Mouse (Mus musculus) embryonic facial prominence, embryonic 13.5 days (tissue): Measurements from ENCODE around the gene Fuk. TPM values are rescaled to one million over a fixed set of nuclear protein-coding genes. Genes with fewer than 3 reads are reported as not detected.

ENCODE experiments used
- ATAC-seq: fragments of 200-750 bp; cut with Nextera tagmentation; 2 replicates; pipeline ENCODE4 v1.8.0; 2017; ENCODE audit warnings: low read depth; ENCODE audit not compliant: insufficient number of reproducible peaks, insufficient read depth, low FRiP score, low TSS enrichment
- H3K27ac ChIP-seq: fragments of 300-500 bp; sonication (generic); 2 replicates; pipeline ENCODE4 v1.5.1; 2015; ENCODE audit warnings: moderate library complexity, mild to moderate bottlenecking, inconsistent platforms
- H3K27me3 ChIP-seq: fragments of 300-500 bp; sonication (generic); 2 replicates; pipeline ENCODE4 v1.6.1; 2015; ENCODE audit warnings: mild to moderate bottlenecking, inconsistent platforms
- H3K36me3 ChIP-seq: fragments of 300-500 bp; sonication (generic); 2 replicates; pipeline ENCODE4 v1.6.1; 2015; ENCODE audit warnings: mild to moderate bottlenecking, inconsistent platforms
- H3K4me1 ChIP-seq: fragments of 300-500 bp; sonication (generic); 2 replicates; pipeline ENCODE4 v1.6.1; 2015; ENCODE audit warnings: inconsistent platforms
- H3K4me2 ChIP-seq: fragments of 300-500 bp; sonication (generic); 2 replicates; pipeline ENCODE4 v1.6.1; 2015; ENCODE audit warnings: moderate library complexity, mild to moderate bottlenecking, inconsistent platforms
- H3K4me3 ChIP-seq: fragments of 300-500 bp; sonication (generic); 2 replicates; pipeline ENCODE4 v1.5.1; 2015; ENCODE audit warnings: mild to moderate bottlenecking, inconsistent platforms
- H3K9ac ChIP-seq: fragments of 300-500 bp; sonication (generic); 2 replicates; pipeline ENCODE4 v1.6.1; 2015; ENCODE audit warnings: mild to moderate bottlenecking, inconsistent platforms
- H3K9me3 ChIP-seq: fragments of 300-500 bp; sonication (generic); 2 replicates; pipeline ENCODE4 v1.6.1; 2016; ENCODE audit warnings: inconsistent platforms
- WGBS: fragments of 180-500 bp; shearing (Covaris S2); methylation state at CpG from one replicate; pipeline ENCODE4 v1.1.7; 2015; ENCODE audit warnings: mixed read lengths; 5-methylcytosine and 5-hydroxymethylcytosine counted together
- polyA plus RNA-seq: library from polyadenylated mRNA; unstranded; fragments of >200 nt; fragmentation: Nextera tagmentation; extraction: Ambion mirVana; gene quantifications from 2 replicates; pipeline ENCODE4 v1.2.1, GENCODE M21; 2015

The Fuk gene
- polyA plus RNA-seq, 1 experiment from 2014 or later: 15.2 TPM

- Histone ChIP-seq H3K4me2 (no peak overlapping the region), H3K36me3 (peaks cover 61% of the 10 kb centered on the region), H3K27ac (no peak overlapping the region), H3K27me3 (no peaks in the 10 kb centered on the region), H3K9ac (no peak overlapping the region), H3K4me3 (no peak overlapping the region), H3K9me3 (no peaks in the 10 kb centered on the region), H3K4me1 (peaks cover 22% of the 10 kb centered on the region)
- ATAC-seq: no peak
- 54% methylated on average over 5 of the region's 5 CpGs for WGBS
Measured at GRCm38 (mm10) chr8:110843207-110843606, 59.1 kb downstream of the Fuk start.

GRCm38 (mm10) chr8:110842012-110842574, 60.2 kb downstream of the Fuk start:
- 96% methylated on average over 3 of the region's 3 CpGs for WGBS

More at GRCm38 (mm10) chr8:110842012-110842574, 60.2 kb downstream of the Fuk start:
- no peaks in the 10 kb centered on the region for H3K9me3 ChIP-seq
- no peak overlapping the region for H3K27ac ChIP-seq
- H3K4me1 ChIP-seq: peaks cover 14% of the 10 kb centered on the region
- peaks cover 73% of the 10 kb centered on the region for H3K36me3 ChIP-seq
- no peaks in the 10 kb centered on the region for H3K27me3 ChIP-seq
- no peak overlapping the region for H3K4me2 ChIP-seq
- H3K4me3 ChIP-seq: no peak overlapping the region
- no peak for ATAC-seq
- H3K9ac ChIP-seq: no peak overlapping the region

Other genes with a start within 250 kb of the Fuk start
- 11.0 and 12.6 TPM in 2 replicates for gene Mtss1l, start 181.0 kb downstream of the Fuk start, polyA plus RNA-seq
- 0.60 and 2.3 TPM in 2 replicates for gene Il34, start 96.6 kb downstream of the Fuk start, polyA plus RNA-seq
- 82.9 and 83.8 TPM in 2 replicates for gene Cog4, start 55.9 kb downstream of the Fuk start, polyA plus RNA-seq
- 158 and 170 TPM in 2 replicates for gene Sf3b3, start 55.7 kb downstream of the Fuk start, polyA plus RNA-seq
- 29.4 and 35.7 TPM in 2 replicates for gene St3gal2, start 17.4 kb upstream of the Fuk start, polyA plus RNA-seq
- gene Ddx19a, start 95.3 kb upstream of the Fuk start, polyA plus RNA-seq: 15.6 and 15.7 TPM in 2 replicates
- gene Ddx19b, start 129.3 kb upstream of the Fuk start, polyA plus RNA-seq: 4.3 and 5.8 TPM in 2 replicates
- gene Aars, start 130.7 kb upstream of the Fuk start, polyA plus RNA-seq: 54.2 and 54.8 TPM in 2 replicates
- 9.3 and 14.6 TPM in 2 replicates for gene Exosc6, start 153.9 kb upstream of the Fuk start, polyA plus RNA-seq
- gene Clec18a, start 189.9 kb upstream of the Fuk start, polyA plus RNA-seq: 0.27 TPM in 1 of 2 replicates, not detected in the other
- 11.0 and 11.5 TPM in 2 replicates for gene Pdpr, start 192.1 kb upstream of the Fuk start, polyA plus RNA-seq